Mouse (Mus musculus) gastrocnemius, postnatal 36 days (tissue): ENCODE measurements around the gene Cd27. TPM values are rescaled to one million over a fixed set of nuclear protein-coding genes. Genes with fewer than 3 reads are reported as not detected.

ENCODE experiments used
- microRNA-seq, 2 experiments: library from miRNA; unstranded; fragments of <30 nt; microRNA quantifications; one replicate each; pipeline ENCODE4 v1.2.0; 2021
- total RNA-seq, 2 experiments: library from RNA; stranded (reverse); gene quantifications; 2 replicates each; pipeline ENCODE4 v1.2.3; 2021

Gene Cd27
- total RNA-seq, 2 experiments from 2014 or later, result 0.57 to 1.5 TPM

Small RNA genes within 50 kb of the gene (microRNA-seq; reads per million reads assigned to microRNA genes)
- gene Mir3098, result 0 to 0.74 reads per million in 2 experiments
- gene Mir8113, result 0 reads per million in 2 experiments

Other genes starting within 250 kb of the Cd27 start
- gene Pianp, start 240.3 kb downstream of the Cd27 start, total RNA-seq, result 1 to 10 TPM in 1 of 2 experiments, under 1 TPM in 1; 0.10 to 1.3 TPM
- 10 to 100 TPM; 20.3 to 22.8 TPM for gene Zfp384, start 227.9 kb downstream of the Cd27 start, total RNA-seq
- gene Ing4, start 197.2 kb downstream of the Cd27 start, total RNA-seq, result 10 to 100 TPM; 26.4 to 31.1 TPM
- gene Acrbp, start 187.3 kb downstream of the Cd27 start, total RNA-seq, result 1 to 10 TPM; 2.5 to 2.7 TPM
- not detected for gene Lpar5, start 169.1 kb downstream of the Cd27 start, total RNA-seq
- gene Chd4, start 141.0 kb downstream of the Cd27 start, total RNA-seq, result 10 to 100 TPM; 67.6 to 72.2 TPM
- gene Nop2, start 105.1 kb downstream of the Cd27 start, total RNA-seq, result 10 to 100 TPM; 14.6 to 19.0 TPM
- 10 to 100 TPM; 11.6 to 12.3 TPM for gene Iffo1, start 91.8 kb downstream of the Cd27 start, total RNA-seq
- gene Gapdh, start 70.5 kb downstream of the Cd27 start, total RNA-seq, result over 10,000 TPM; 11,568 to 13,182 TPM
- gene Ncapd2, start 45.3 kb downstream of the Cd27 start, total RNA-seq, result 10 to 100 TPM in 1 of 2 experiments, 1 to 10 TPM in 1; 8.0 to 13.7 TPM
- 100 to 1,000 TPM; 212 to 225 TPM for gene Mrpl51, start 45.2 kb downstream of the Cd27 start, total RNA-seq
- 10 to 100 TPM; 16.6 to 17.4 TPM for gene Vamp1, start 21.5 kb downstream of the Cd27 start, total RNA-seq
- 1 to 10 TPM; 2.1 to 2.3 TPM for gene Tapbpl, start 5.2 kb downstream of the Cd27 start, total RNA-seq
- gene Tuba3a, start 49.0 kb upstream of the Cd27 start, total RNA-seq, result not detected
- 10 to 100 TPM; 20.3 to 21.7 TPM for gene Ltbr, start 76.9 kb upstream of the Cd27 start, total RNA-seq
- under 1 TPM; 0.15 to 0.36 TPM for gene Scnn1a, start 83.6 kb upstream of the Cd27 start, total RNA-seq
- 10 to 100 TPM; 21.9 to 28.7 TPM for gene Tnfrsf1a, start 112.4 kb upstream of the Cd27 start, total RNA-seq
- gene Plekhg6, start 143.8 kb upstream of the Cd27 start, total RNA-seq, result not detected